Mouse (Mus musculus) left cerebral cortex, adult 8-10 months (tissue): ENCODE measurements around the gene Gm815. TPM values are rescaled to one million over a fixed set of nuclear protein-coding genes. Genes with fewer than 3 reads are reported as not detected.
A peak's percentile ranks its signal among the peaks of the same experiment; 100 is the strongest.

Experiments
- DNase-seq, 2 experiments: peaks; one replicate each; pipeline ENCODE4 v3.0.0; 2022; ENCODE audit warnings: low spot score in 2 of 2
- total RNA-seq, 4 experiments: library from RNA; stranded (reverse); gene quantifications; 2 replicates each; pipeline ENCODE4 v1.2.4; 2022

The Gm815 gene
- total RNA-seq, 4 experiments from 2014 or later = not detected

GRCm38 (mm10) chr19:26877180-26877775, 8.4 kb upstream of the Gm815 start:
- no peak for DNase-seq

GRCm38 (mm10) chr19:26879856-26880255, 5.8 kb upstream of the Gm815 start:
- DNase-seq = no peak

- no peak for DNase-seq
Observed at GRCm38 (mm10) chr19:26881866-26882427, 3.7 kb upstream of the Gm815 start.

DNA sequence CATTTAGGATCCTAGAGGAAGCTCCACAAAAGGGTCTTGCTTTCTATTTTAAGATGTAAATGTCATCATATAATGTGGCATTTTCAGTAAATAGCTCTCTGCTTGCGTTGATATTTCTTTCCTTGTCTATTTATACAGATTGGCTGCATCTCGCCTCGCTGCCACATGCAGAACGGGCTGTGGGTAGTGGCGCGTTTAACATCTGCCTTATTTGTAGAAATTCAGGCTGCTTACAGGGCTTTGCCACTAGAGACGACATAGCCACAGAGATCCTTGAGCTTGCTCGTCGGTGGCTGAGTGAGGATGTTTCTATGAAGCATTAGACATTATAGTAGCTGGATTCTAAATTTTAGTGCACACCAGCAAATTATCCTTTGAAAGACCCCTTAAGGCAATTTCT, 2.5 kb downstream of the Gm815 start:
- DNase-seq = peak in 1 of 2 experiments; percentile 37

GRCm38 (mm10) chr19:26891306-26891964, 5.8 kb downstream of the Gm815 start:
- peak in 1 of 2 experiments; percentile 41 for DNase-seq

DNA sequence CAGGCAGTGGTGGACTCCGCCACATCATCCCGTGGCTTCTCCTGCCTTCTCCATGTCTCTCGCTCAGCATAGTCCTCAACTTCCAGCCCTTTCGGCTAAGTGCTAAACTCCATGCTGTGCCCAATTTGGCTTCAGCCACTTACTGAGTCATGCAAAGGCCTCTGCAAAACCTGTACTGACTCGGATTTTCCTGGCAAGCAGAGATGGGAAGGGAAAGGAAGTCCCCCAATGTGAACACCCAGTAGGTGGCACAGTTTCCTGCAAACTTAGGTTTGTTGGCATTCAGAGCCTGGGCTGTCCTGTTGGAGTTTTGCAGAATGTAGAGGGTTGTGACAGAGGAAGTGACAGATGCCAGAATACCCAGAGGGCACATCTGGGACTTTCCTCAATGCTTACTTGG, 7.2 kb downstream of the Gm815 start:
- no peak for DNase-seq

DNA sequence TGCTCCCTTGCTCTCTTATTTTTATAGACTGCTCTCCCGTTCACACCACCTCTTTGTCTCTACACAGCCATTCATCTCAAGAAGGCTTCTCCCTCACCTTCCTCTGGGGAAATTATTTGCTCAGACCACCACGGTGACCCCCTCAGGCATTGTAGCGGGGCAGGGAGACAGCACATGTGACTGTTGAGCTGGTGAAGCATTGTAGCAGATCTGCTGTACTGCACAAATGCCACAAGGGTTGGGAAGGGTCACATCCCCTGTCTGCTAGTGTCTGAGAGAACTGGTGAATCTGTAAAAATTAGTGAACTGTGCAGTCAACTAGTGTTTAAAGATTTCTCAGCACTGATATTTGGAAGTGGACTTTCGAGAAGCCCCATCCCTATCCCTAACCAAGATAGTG, 16.5 kb downstream of the Gm815 start:
- DNase-seq = no peak

GRCm38 (mm10) chr19:26914245-26914644, 28.6 kb downstream of the Gm815 start:
- no peak for DNase-seq

DNA sequence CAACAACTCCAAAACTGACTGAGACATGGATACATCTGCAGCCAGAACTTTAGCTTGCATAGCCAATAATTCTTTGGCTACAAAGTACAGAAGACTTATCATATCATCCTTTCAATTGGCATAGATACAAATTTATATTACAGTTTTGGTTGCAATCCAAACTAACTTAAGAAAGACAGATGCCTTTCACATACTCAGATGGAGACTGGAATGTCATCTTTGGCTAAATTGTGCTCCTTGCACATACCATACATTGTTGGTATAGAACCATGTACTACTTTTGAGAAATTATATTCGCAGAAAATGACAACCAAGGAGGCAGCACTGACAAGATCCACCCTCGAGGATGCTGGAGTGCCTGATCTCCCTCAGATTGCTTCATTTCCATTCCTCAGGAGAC, 35.1 kb downstream of the Gm815 start:
- DNase-seq = no peak

DNA sequence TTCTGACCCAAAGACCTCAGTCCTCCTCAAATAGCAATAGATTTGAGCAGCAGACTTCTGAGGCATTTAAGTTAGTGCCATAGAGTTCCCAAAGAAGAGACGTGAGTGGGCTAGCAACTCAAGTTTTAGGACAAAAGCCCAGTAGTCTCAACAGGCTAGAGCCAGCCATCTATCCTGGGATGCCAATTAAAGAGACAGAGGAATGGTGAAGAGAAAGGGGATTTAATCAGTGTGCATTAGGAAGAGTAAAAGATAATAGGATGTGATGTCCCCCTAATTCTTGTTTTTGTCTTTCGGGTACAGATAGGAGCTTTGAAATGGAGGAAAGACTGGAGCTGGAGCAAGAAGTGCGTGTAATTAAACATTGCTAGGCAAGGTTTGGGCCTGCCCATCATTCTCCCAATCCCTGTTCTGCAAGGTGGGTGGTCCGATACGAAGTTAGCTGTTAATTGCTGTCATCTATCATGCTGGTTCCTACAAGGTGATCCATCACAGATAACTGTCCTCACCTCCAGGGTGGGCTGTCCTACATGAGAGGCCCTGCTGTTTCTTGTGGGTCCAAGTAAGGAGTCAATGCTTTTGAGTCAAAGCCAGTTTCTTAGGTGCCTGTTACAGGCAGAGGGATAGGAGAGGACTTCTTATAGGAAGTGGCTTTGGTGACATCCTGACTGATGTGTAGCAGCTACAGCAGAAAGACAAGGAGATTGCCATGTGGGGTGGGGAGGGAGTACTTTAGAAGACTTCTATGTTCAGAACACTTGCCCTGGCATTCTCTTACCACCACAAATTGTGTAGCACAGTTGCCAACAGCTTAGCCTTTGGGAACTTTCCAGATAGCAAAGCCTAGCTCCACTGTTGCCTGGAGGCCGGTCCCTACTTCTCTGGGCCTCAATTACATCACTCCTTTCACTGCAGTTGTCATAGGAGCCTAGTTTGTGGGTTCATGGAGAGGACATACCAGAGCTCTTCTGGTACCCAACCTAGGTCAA, 44.9 kb downstream of the Gm815 start:
- DNase-seq = peak in 1 of 2 experiments; percentile 9

GRCm38 (mm10) chr19:26934186-26934585, 48.5 kb downstream of the Gm815 start:
- DNase-seq = no peak
